ENCODE assay signal across 8 mouse cellular contexts in genomic region chr2:10010263-10010909, GRCm38 (mm10). TPM values are rescaled to one million over a fixed set of nuclear protein-coding genes. Genes with fewer than 3 reads are reported as not detected.
DNase-seq lines count a peak whose midpoint lies in the region; ATAC-seq lines count a peak whose summit lies in the region.

No protein-coding gene starts in this region.

- H3K27ac ChIP-seq in embryonic facial prominence, embryonic 11.5 days (replicated peaks; ENCODE audit: low read depth, low read length), result no peak overlapping the region
- H3K27ac ChIP-seq in embryonic facial prominence, embryonic 10.5 days (replicated peaks), result no peak overlapping the region
- no peak overlapping the region for H3K27ac ChIP-seq in neural tube, embryonic 14.5 days (ENCODE audit: low read depth, low read length)
- H3K27ac ChIP-seq in kidney, embryonic 15.5 days, result 0 out of 2 replicates have a peak overlapping the region, but pooled peaks have one; percentile 29

- H3K4me2 ChIP-seq in embryonic facial prominence, embryonic 11.5 days (ENCODE audit: low read depth, low read length), result no peak overlapping the region
- H3K4me2 ChIP-seq in neural tube, embryonic 14.5 days (ENCODE audit: low read depth, low read length), result no peak overlapping the region
- H3K4me2 ChIP-seq in kidney, embryonic 15.5 days, result 0 out of 2 replicates have a peak overlapping the region, but pooled peaks have one; percentile 20

- WGBS in embryonic facial prominence, embryonic 11.5 days, result 33% methylated on average over 7 of the region's 7 CpGs
- WGBS in embryonic facial prominence, embryonic 10.5 days, result 36% methylated on average over 7 of the region's 7 CpGs
- WGBS in neural tube, embryonic 14.5 days, result 37% methylated on average over 7 of the region's 7 CpGs
- whole genome bisulfite sequencing in kidney, embryonic 15.5 days, result 36% methylated on average over 7 of the region's 7 CpGs

- peak; percentile 77 for DNase-seq in embryonic facial prominence, embryonic 11.5 days (ENCODE audit: low spot score)
- no peak for DNase-seq in embryonic facial prominence, embryonic 10.5 days (ENCODE audit: low spot score)
- DNase-seq in neural tube, embryonic 10.5 days (ENCODE audit: extremely low spot score, low spot score), result no peak
- peak; percentile 17 for DNase-seq in cerebellum, adult 9-11 months
- no peak for DNase-seq in thymus, postnatal 4 days

- no peaks in the 10 kb centered on the region for H3K27me3 ChIP-seq in embryonic facial prominence, embryonic 11.5 days (ENCODE audit: control insufficient read depth, insufficient read depth, low read length)
- no peaks in the 10 kb centered on the region for H3K27me3 ChIP-seq in embryonic facial prominence, embryonic 10.5 days (replicated peaks; ENCODE audit: low read depth, poor library complexity, severe bottlenecking)
- H3K27me3 ChIP-seq in neural tube, embryonic 14.5 days (ENCODE audit: control insufficient read depth, insufficient read depth, low read length), result no peaks in the 10 kb centered on the region
- no peaks in the 10 kb centered on the region for H3K27me3 ChIP-seq in kidney, embryonic 15.5 days

- no peak overlapping the region for H3K4me3 ChIP-seq in embryonic facial prominence, embryonic 11.5 days (ENCODE audit: low read depth, low read length)
- H3K4me3 ChIP-seq in embryonic facial prominence, embryonic 10.5 days, result no peak overlapping the region
- no peak overlapping the region for H3K4me3 ChIP-seq in neural tube, embryonic 14.5 days (ENCODE audit: low read depth, low read length)
- H3K4me3 ChIP-seq in kidney, embryonic 15.5 days (replicated peaks), result no peak overlapping the region

- H3K9ac ChIP-seq in embryonic facial prominence, embryonic 11.5 days (replicated peaks; ENCODE audit: low read length), result no peak overlapping the region
- H3K9ac ChIP-seq in neural tube, embryonic 14.5 days (replicated peaks; ENCODE audit: low read depth, low read length), result no peak overlapping the region
- H3K9ac ChIP-seq in kidney, embryonic 15.5 days, result no peak overlapping the region

- no peaks in the 10 kb centered on the region; the same call in 1 of the 2 replicates for H3K4me1 ChIP-seq in embryonic facial prominence, embryonic 11.5 days (ENCODE audit: control insufficient read depth, insufficient read depth, low read length)
- peaks cover 12% of the 10 kb centered on the region; the same call in 1 of the 2 replicates for H3K4me1 ChIP-seq in embryonic facial prominence, embryonic 10.5 days
- H3K4me1 ChIP-seq in neural tube, embryonic 14.5 days (ENCODE audit: control insufficient read depth, insufficient read depth, low read length), result peaks cover 4% of the 10 kb centered on the region; the same call in 1 of the 2 replicates
- H3K4me1 ChIP-seq in kidney, embryonic 15.5 days, result peaks cover 7% of the 10 kb centered on the region; the same call in 1 of the 2 replicates

- no peaks in the 10 kb centered on the region for H3K36me3 ChIP-seq in embryonic facial prominence, embryonic 11.5 days (replicated peaks; ENCODE audit: control insufficient read depth, insufficient read depth, low read depth, low read length)
- no peaks in the 10 kb centered on the region for H3K36me3 ChIP-seq in embryonic facial prominence, embryonic 10.5 days (replicated peaks)
- no peaks in the 10 kb centered on the region for H3K36me3 ChIP-seq in neural tube, embryonic 14.5 days (ENCODE audit: control insufficient read depth, insufficient read depth, low read length)
- no peaks in the 10 kb centered on the region for H3K36me3 ChIP-seq in kidney, embryonic 15.5 days

- no peak for ATAC-seq in embryonic facial prominence, embryonic 11.5 days (replicated peaks; ENCODE audit: insufficient number of reproducible peaks, low FRiP score, low TSS enrichment, low read depth)
- ATAC-seq in neural tube, embryonic 14.5 days (ENCODE audit: low read depth), result peak; percentile 67; the same call in 1 of the 2 replicates
- 0 out of 2 replicates have a peak, but pooled peaks have one; percentile 64 for ATAC-seq in kidney, embryonic 15.5 days (replicated peaks; ENCODE audit: low FRiP score)
- peak; percentile 73 for ATAC-seq in neutrophil, adult 5-6 weeks (ENCODE audit: extremely low read depth, insufficient number of reproducible peaks, low FRiP score, poor library complexity, severe bottlenecking)

- H3K9me3 ChIP-seq in embryonic facial prominence, embryonic 11.5 days (replicated peaks; ENCODE audit: control insufficient read depth, low read length), result no peaks in the 10 kb centered on the region
- H3K9me3 ChIP-seq in embryonic facial prominence, embryonic 10.5 days, result no peaks in the 10 kb centered on the region
- no peaks in the 10 kb centered on the region for H3K9me3 ChIP-seq in neural tube, embryonic 14.5 days (ENCODE audit: control insufficient read depth, low read length)
- H3K9me3 ChIP-seq in kidney, embryonic 15.5 days (replicated peaks), result no peaks in the 10 kb centered on the region

RNA-seq across cellular contexts. Expression of gene Taf3, which starts 38.0 kb away (rescaled TPM):
- polyA plus RNA-seq in embryonic facial prominence, embryonic 11.5 days (2014; fragmentation: Nextera tagmentation; extraction: Ambion mirVana), result 14.9 and 16.4 TPM in 2 replicates
- polyA plus RNA-seq in embryonic facial prominence, embryonic 10.5 days (2016; fragmentation: Nextera tagmentation; extraction: Ambion mirVana), result 16.1 and 17.3 TPM in 2 replicates
- polyA plus RNA-seq in neural tube, embryonic 14.5 days (2014; fragmentation: Nextera tagmentation; extraction: Ambion mirVana), result 14.3 and 14.7 TPM in 2 replicates
- polyA plus RNA-seq in kidney, embryonic 15.5 days (2015; fragmentation: Nextera tagmentation; extraction: Ambion mirVana), result 16.4 TPM in 2 replicates
- total RNA-seq in neutrophil, adult 5-6 weeks (2017), result 9.9 and 10.2 TPM in 2 replicates

Comparison
In these comparisons a context has a peak if more than half of its experiments do, and no peak if none do; other contexts are left out.
1. DNase-seq: peak in embryonic facial prominence, embryonic 11.5 days (single experiment) and cerebellum, adult 9-11 months (single experiment); none in embryonic facial prominence, embryonic 10.5 days (single experiment), neural tube, embryonic 10.5 days (single experiment) and thymus, postnatal 4 days (single experiment).